Mouse (Mus musculus) ZHBTc4 (cell line): ENCODE data around the gene Smlr1.

Experiments
- DNase-seq: peaks from one replicate; pipeline ENCODE4 v3.0.0-alpha.2; 2011; ENCODE audit warnings: low read depth, low spot score

Smlr1 gene

DNA sequence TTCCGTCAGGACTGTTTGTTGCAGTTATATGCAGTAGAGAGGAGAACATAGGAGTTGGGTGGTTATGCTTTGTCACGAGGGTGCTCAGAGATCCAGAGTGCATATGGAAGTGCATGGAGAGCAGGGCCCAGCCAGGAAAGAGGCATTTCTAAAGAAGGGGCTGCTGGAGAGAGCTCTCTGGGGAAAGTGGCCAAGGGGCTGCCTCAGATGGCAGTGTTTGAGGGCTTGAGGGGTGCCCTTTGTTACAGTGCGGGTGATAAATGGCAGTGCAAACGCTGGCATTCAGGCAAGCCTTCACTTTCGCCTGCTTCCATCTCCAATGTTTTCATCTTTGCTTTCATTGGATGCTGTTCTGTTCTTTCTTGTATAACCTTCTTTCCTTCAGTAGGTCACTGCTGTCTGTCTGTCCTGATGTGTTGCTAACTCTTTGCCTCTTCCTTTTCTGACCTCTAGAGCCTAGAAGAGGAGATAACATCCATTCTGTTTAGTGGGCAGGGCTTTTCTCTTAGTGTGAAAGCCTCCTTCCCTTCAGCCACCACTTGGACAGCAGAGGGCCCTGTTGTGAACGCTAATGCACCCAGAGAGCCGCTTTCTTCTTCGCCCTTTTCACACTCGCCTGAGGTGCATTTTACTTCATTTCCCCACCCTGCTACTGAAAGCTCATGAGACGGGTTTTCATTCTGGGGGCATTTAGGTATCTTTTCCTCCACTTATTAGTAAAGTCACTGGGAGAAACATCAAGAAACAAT is 36.6 kb downstream of the Smlr1 start:
- DNase-seq, result peak; percentile 46

GRCm38 (mm10) chr10:25488456-25488855 is 47.6 kb downstream of the Smlr1 start:
- DNase-seq, result peak; percentile 48

DNA sequence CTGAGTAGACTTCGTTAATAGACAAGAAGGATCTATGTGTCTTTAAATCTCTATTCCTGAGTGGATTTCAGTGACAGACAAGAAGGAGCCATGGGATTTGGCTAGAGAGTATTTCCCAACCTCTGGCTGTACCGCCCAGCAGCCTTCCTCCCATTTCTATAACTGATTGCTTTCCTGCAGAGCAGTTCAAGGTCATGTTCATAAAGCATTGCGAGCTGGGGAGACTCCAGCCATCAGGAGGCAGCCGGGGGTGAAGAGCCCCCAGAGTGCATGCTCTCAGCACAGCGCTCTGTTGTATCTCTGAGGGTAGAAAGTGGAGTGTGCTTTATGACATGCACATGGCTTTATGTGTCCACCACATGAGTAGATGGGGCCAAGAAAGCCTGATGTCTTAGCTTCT is 53.3 kb downstream of the Smlr1 start:
- DNase-seq, result no peak

DNA sequence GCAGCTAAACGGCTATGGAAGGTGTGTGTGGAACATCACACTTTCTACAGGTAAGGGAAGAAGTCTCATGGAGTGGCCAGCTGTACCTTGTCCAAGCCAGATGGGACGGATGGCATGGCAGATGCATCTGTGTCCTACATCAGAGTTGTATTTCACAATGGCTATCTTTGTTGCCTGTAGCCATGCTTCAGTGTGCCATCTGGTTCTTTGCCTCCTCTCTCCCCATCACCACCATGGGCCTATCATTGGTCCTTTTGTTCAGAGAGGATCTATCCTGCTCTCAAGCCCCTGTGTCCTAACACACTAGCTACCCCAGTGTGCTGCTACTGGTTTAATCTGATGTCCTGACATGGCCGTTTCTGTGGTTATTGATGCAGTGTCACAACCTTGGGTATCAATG is 56.4 kb downstream of the Smlr1 start:
- DNase-seq, result no peak
